Mouse (Mus musculus) cortical plate, adult 2 months (tissue): ENCODE results near the gene Plppr3.

ENCODE experiments used
- CTCF ChIP-seq: fragments of 200-500 bp; IDR thresholded peaks from 2 replicates; pipeline ENCODE4 v1.5.1; 2011; ENCODE audit warnings: mild to moderate bottlenecking, control low read depth, low read length; ENCODE audit not compliant: insufficient read depth; ENCODE audit errors: extremely low read depth
- POLR2A ChIP-seq: fragments of 200-500 bp; IDR thresholded peaks from 2 replicates; pipeline ENCODE4 v1.6.1; 2011; ENCODE audit warnings: mild to moderate bottlenecking, low read length, control low read depth; ENCODE audit not compliant: insufficient read depth; ENCODE audit errors: extremely low read depth

DNA sequence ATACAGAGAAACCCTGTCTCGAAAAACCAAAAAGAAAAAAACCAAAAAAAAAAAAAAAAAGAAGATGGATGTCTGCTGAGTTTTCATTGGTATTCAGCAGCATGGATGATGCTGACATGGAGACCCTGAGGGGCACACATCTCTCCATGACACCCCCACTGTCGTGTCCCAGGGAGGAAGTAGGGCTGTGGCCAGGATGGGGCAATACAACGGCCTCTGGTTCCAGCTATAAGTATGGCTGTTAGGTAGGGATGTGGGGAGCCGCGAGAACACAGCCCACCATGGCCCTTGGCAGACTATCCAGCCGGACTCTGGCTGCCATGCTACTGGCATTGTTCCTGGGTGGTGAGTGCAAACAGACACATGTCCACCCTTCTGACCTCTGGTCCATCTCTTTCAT is 11.6 kb upstream of the Plppr3 start, which contains the start of gene Elane:
- TF ChIP-seq POLR2A: no peak
- no peak for TF ChIP-seq CTCF
